9 mouse cellular contexts compared by ENCODE assay signal in genomic region chr8:46842676-46843181, GRCm38 (mm10).
DNase-seq lines count a peak whose midpoint lies in the region; ATAC-seq and TF ChIP-seq lines count a peak whose summit lies in the region.
"Had no signal": no experiment of that assay in that cellular context is flagged by ENCODE, and none has a peak within 500 bp of the region (broad histone marks: within the 10 kb centered on the region; RNA-seq: fewer than 3 reads in every experiment).

No protein-coding gene starts in this region.

- peaks cover 23 to 35% of the 10 kb centered on the region in 2 experiments for H3K4me1 ChIP-seq in MEL (ENCODE audit: control insufficient read depth in 1 of 2, insufficient read depth in 2 of 2, low read length in 2 of 2)
- H3K4me1 ChIP-seq: embryonic facial prominence, embryonic 12.5 days had no signal

- 0 out of 2 replicates have a peak, but pooled peaks have one; percentile 24 for ATAC-seq in frontal cortex, adult (ENCODE audit: low TSS enrichment)

- no peak for DNase-seq in frontal cortex, postnatal 25 days (ENCODE audit: low spot score in 2 of 2)
- DNase-seq in MEL (ENCODE audit: low read depth, low spot score), result peak; percentile 68
- DNase-seq in gastrocnemius, postnatal 36 days, result peak; percentile 46 to 72
- DNase-seq in kidney, adult 8-10 months, result peak; percentile 90 to 91
- peak; percentile 91 for DNase-seq in lung, postnatal 25 days (ENCODE audit: low spot score)
- DNase-seq in embryo, embryonic 9.5 days (ENCODE audit: extremely low spot score), result no peak
- no peak for DNase-seq in layer of hippocampus, postnatal 36 days

- no peak for TF ChIP-seq RAD21 in MEL (IDR thresholded peaks at IDR 0.05; ENCODE audit: low read depth, low read length)

- intact Hi-C loops in gastrocnemius, postnatal 36 days (cut with DNase I), result loop anchor here (5.0 kb wide), 1 partner anchor 100 kb away; no protein-coding TSS in a partner anchor

- 0 out of 4 replicates have a peak, but pooled peaks of 1 of the 2 experiments have one; percentile 32 for TF ChIP-seq EP300 in MEL (IDR thresholded peaks at IDR 0.05; ENCODE audit: low read depth in 1 of 2, low read length in 2 of 2)

- H3K36me3 ChIP-seq in MEL (ENCODE audit: control insufficient read depth in 1 of 2, insufficient read depth in 2 of 2, low read length in 2 of 2), result peaks cover 10 to 31% of the 10 kb centered on the region in 2 experiments

- TF ChIP-seq CTCF in MEL (IDR thresholded peaks at IDR 0.05 in 2 of 3, conservative IDR thresholded peaks at IDR 0.05 in 1 of 3; ENCODE audit: control insufficient read depth in 1 of 3, insufficient read depth in 1 of 3, low read depth in 2 of 3, low read length in 3 of 3, poor library complexity in 1 of 3, severe bottlenecking in 1 of 3), result no peak

- no peak overlapping the region for H3K9ac ChIP-seq in MEL (ENCODE audit: control insufficient read depth, low read depth, low read length, poor library complexity, severe bottlenecking)
- H3K9ac ChIP-seq: embryonic facial prominence, embryonic 12.5 days had no signal

- H3K27me3 ChIP-seq in MEL (ENCODE audit: control insufficient read depth in 1 of 2, insufficient read depth in 2 of 2, low read length in 2 of 2), result no peaks in the 10 kb centered on the region
- H3K27me3 ChIP-seq: embryonic facial prominence, embryonic 12.5 days had no signal

- H3K79me2 ChIP-seq in MEL (ENCODE audit: control insufficient read depth, insufficient read depth, low read length, poor library complexity), result no peaks in the 10 kb centered on the region

- H3K27ac ChIP-seq in MEL (ENCODE audit: control insufficient read depth, low read depth, low read length), result peak overlapping the region; percentile 61; the same call in 1 of the 2 replicates
- H3K27ac ChIP-seq: embryonic facial prominence, embryonic 12.5 days had no signal

- H3K4me3 ChIP-seq in MEL (ENCODE audit: control insufficient read depth in 1 of 2, insufficient read depth in 1 of 2, low read depth in 2 of 2, low read length in 2 of 2), result 0 out of 4 replicates have a peak overlapping the region, but pooled peaks of 1 of the 2 experiments have one; percentile 16
- H3K4me3 ChIP-seq: embryonic facial prominence, embryonic 12.5 days had no signal

- no peaks in the 10 kb centered on the region for H3K9me3 ChIP-seq in MEL (replicated peaks; ENCODE audit: insufficient read depth, low read length)
- H3K9me3 ChIP-seq: embryonic facial prominence, embryonic 12.5 days had no signal

- TF ChIP-seq POLR2A in MEL (IDR thresholded peaks at IDR 0.05; ENCODE audit: control insufficient read depth in 1 of 2, insufficient read depth in 1 of 2, low read depth in 1 of 2, low read length in 2 of 2, poor library complexity in 1 of 2), result no peak

TF ChIP-seq in MEL, 35 proteins besides CTCF, POLR2A, EP300 and RAD21:
- no peak for TF ChIP-seq TAL1 (IDR thresholded peaks at IDR 0.05; ENCODE audit: low read length)
- TF ChIP-seq GATA1 (IDR thresholded peaks at IDR 0.05; ENCODE audit: low read depth, low read length), result no peak
- TF ChIP-seq ZKSCAN1 (IDR thresholded peaks at IDR 0.05; ENCODE audit: low read depth, low read length), result no peak
- no peak for TF ChIP-seq TBP (IDR thresholded peaks at IDR 0.05; ENCODE audit: low read depth, low read length)
- peak; percentile 54 for TF ChIP-seq ZNF384 (IDR thresholded peaks at IDR 0.05; ENCODE audit: low read depth, low read length)
- TF ChIP-seq MXI1 (IDR thresholded peaks at IDR 0.05; ENCODE audit: low read depth, low read length), result no peak
- no peak for TF ChIP-seq POLR2AphosphoS5 (IDR thresholded peaks at IDR 0.05; ENCODE audit: borderline replicate concordance, low read depth, low read length)
- no peak for TF ChIP-seq MYB (IDR thresholded peaks at IDR 0.05; ENCODE audit: low read depth, low read length)
- no peak for TF ChIP-seq HCFC1 (IDR thresholded peaks at IDR 0.05; ENCODE audit: low read depth, low read length)
- TF ChIP-seq MEF2A (IDR thresholded peaks at IDR 0.05; ENCODE audit: extremely low read depth, insufficient replicate concordance, low read depth, low read length, poor library complexity, severe bottlenecking), result no peak
- no peak for TF ChIP-seq KAT2A (conservative IDR thresholded peaks at IDR 0.05; ENCODE audit: low read depth, low read length)
- peak; percentile 47 for TF ChIP-seq ETS1 (IDR thresholded peaks at IDR 0.05; ENCODE audit: low read depth, low read length)
- no peak for TF ChIP-seq NELFE (IDR thresholded peaks at IDR 0.05; ENCODE audit: low read depth, low read length)
- no peak for TF ChIP-seq ZMIZ1 (IDR thresholded peaks at IDR 0.05; ENCODE audit: low read depth, low read length)
- no peak for TF ChIP-seq BHLHE40 (IDR thresholded peaks at IDR 0.05; ENCODE audit: borderline replicate concordance, low read depth, low read length)
- TF ChIP-seq ZC3H11A (IDR thresholded peaks at IDR 0.05; ENCODE audit: low read depth, low read length), result no peak
- no peak for TF ChIP-seq MAZ (IDR thresholded peaks at IDR 0.05; ENCODE audit: low read depth, low read length)

Comparison
In these comparisons a context has a peak if more than half of its experiments do, and no peak if none do; other contexts are left out.
1. DNase-seq: peak in MEL (single experiment), gastrocnemius, postnatal 36 days (2 of 2), kidney, adult 8-10 months (2 of 2) and lung, postnatal 25 days (single experiment); none in frontal cortex, postnatal 25 days (0 of 2), embryo, embryonic 9.5 days (single experiment) and layer of hippocampus, postnatal 36 days (0 of 2).